Mouse (Mus musculus): Measurements from ENCODE around the gene Resp18.

GRCm38 (mm10) chr1:75304662-75305061 lies 26.4 kb upstream of the Resp18 start:
- TF ChIP-seq CTCF (IDR thresholded peaks at IDR 0.05; ENCODE audit: insufficient read depth, low read length) (no peak), POLR2A (IDR thresholded peaks at IDR 0.05; ENCODE audit: borderline replicate concordance, extremely low read depth, low read depth, low read length) (no peak)
